29 mouse cellular contexts compared by ENCODE assay signal in the genomic region with DNA sequence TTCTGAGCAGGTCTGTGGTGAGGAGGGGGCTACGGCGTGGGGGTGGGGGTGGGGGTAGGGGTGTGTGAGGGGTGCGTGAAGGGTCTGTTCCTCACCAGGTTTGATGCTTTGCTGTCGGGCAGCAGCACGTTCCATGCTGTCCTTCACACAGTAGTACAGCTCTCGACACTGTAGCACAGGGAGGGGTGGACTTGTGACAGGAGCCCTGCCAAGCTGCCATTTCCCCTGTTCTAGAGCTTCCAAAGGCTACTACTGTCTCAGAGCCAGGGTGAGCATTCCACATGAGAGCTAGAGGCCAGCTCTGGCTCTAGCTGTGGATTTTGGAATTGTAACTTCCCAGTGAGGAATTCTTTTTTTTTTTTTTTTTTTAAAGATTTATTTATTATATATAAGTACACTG. TPM values are rescaled to one million over a fixed set of nuclear protein-coding genes. Genes with fewer than 3 reads are reported as not detected.
DNase-seq lines count a peak whose midpoint lies in the region; ATAC-seq and TF ChIP-seq lines count a peak whose summit lies in the region.
"Had no signal": no experiment of that assay in that cellular context is flagged by ENCODE, and none has a peak within 500 bp of the region (broad histone marks: within the 10 kb centered on the region; RNA-seq: fewer than 3 reads in every experiment).

No protein-coding gene starts in this region.

- H3K27ac ChIP-seq in lung, embryonic 16.5 days (ENCODE audit: low read length) = no peak overlapping the region
- no peak overlapping the region for H3K27ac ChIP-seq in MEL (ENCODE audit: control insufficient read depth, low read depth, low read length)
- H3K27ac ChIP-seq: embryonic facial prominence, embryonic 12.5 days; embryonic facial prominence, embryonic 15.5 days; gastrocnemius, adult 2 months; heart, embryonic 10.5 days; heart, embryonic 13.5 days; hindbrain, embryonic 10.5 days; hindbrain, embryonic 14.5 days had no signal

- H3K4me1 ChIP-seq in lung, embryonic 16.5 days (replicated peaks; ENCODE audit: control insufficient read depth, insufficient read depth, low read length) = no peaks in the 10 kb centered on the region
- H3K4me1 ChIP-seq in lung, adult 2 months (ENCODE audit: control insufficient read depth, insufficient read depth, low read length) = no peaks in the 10 kb centered on the region
- H3K4me1 ChIP-seq in MEL (ENCODE audit: control insufficient read depth in 1 of 2, insufficient read depth in 2 of 2, low read length in 2 of 2) = no peaks in the 10 kb centered on the region
- H3K4me1 ChIP-seq: embryonic facial prominence, embryonic 12.5 days; embryonic facial prominence, embryonic 15.5 days; hindbrain, embryonic 10.5 days had no signal

- TF ChIP-seq POLR2A in lung, adult 2 months (IDR thresholded peaks at IDR 0.05; ENCODE audit: borderline replicate concordance, extremely low read depth, low read depth, low read length) = no peak
- TF ChIP-seq POLR2A in MEL (IDR thresholded peaks at IDR 0.05; ENCODE audit: control insufficient read depth in 1 of 2, insufficient read depth in 1 of 2, low read depth in 1 of 2, low read length in 2 of 2, poor library complexity in 1 of 2) = no peak

- no peak overlapping the region for H3K4me3 ChIP-seq in lung, embryonic 16.5 days (ENCODE audit: low read length)
- no peak overlapping the region for H3K4me3 ChIP-seq in lung, adult 2 months (replicated peaks; ENCODE audit: extremely low read depth, low read depth, low read length)
- H3K4me3 ChIP-seq in MEL (ENCODE audit: control insufficient read depth in 1 of 2, insufficient read depth in 1 of 2, low read depth in 2 of 2, low read length in 2 of 2) = no peak overlapping the region
- H3K4me3 ChIP-seq: embryonic facial prominence, embryonic 12.5 days; embryonic facial prominence, embryonic 15.5 days; gastrocnemius, adult 2 months; heart, embryonic 10.5 days; heart, embryonic 13.5 days; hindbrain, embryonic 10.5 days had no signal

- no peak for TF ChIP-seq RAD21 in MEL (IDR thresholded peaks at IDR 0.05; ENCODE audit: low read depth, low read length)

- H3K79me2 ChIP-seq in MEL (ENCODE audit: control insufficient read depth, insufficient read depth, low read length, poor library complexity) = no peaks in the 10 kb centered on the region

- DNase-seq in heart, adult 11 months = peak; percentile 88
- no peak for DNase-seq in heart, postnatal 4 days
- no peak for DNase-seq in lung, adult 2 months
- DNase-seq in MEL (ENCODE audit: low read depth, low spot score) = no peak
- DNase-seq in right cerebral cortex, postnatal 36 days (ENCODE audit: low spot score in 2 of 2) = no peak
- DNase-seq: adrenal gland, adult 8-10 months; adrenal gland, postnatal 25 days; B cell, adult 2 months; cerebellum, adult 11-12 months; cerebellum, adult 9-10 months; cerebellum, postnatal 25 days; forebrain, postnatal 0 days; gastrocnemius, adult 2 months; gastrocnemius, postnatal 14 days; heart, adult 18-20 months had no signal

- no peak for TF ChIP-seq EP300 in MEL (IDR thresholded peaks at IDR 0.05; ENCODE audit: low read depth in 1 of 2, low read length in 2 of 2)

- ATAC-seq in lung, embryonic 16.5 days (ENCODE audit: low read depth) = 0 out of 2 replicates have a peak, but pooled peaks have one; percentile 56
- ATAC-seq: activated CD4-positive, CD25-positive, alpha-beta regulatory T cell, adult 4 months; forebrain, embryonic 14.5 days; forebrain, postnatal 0 days; intestine, postnatal 0 days had no signal

- H3K4me2 ChIP-seq in lung, embryonic 16.5 days (ENCODE audit: low read depth, low read length) = no peak overlapping the region
- H3K4me2 ChIP-seq: embryonic facial prominence, embryonic 12.5 days; embryonic facial prominence, embryonic 15.5 days; heart, embryonic 13.5 days; hindbrain, embryonic 14.5 days had no signal

- H3K9me3 ChIP-seq in lung, embryonic 16.5 days (ENCODE audit: control insufficient read depth, low read length) = no peaks in the 10 kb centered on the region
- H3K9me3 ChIP-seq in MEL (replicated peaks; ENCODE audit: insufficient read depth, low read length) = no peaks in the 10 kb centered on the region
- H3K9me3 ChIP-seq: embryonic facial prominence, embryonic 12.5 days; embryonic facial prominence, embryonic 15.5 days; G1E; heart, embryonic 10.5 days; heart, embryonic 13.5 days; hindbrain, embryonic 10.5 days had no signal

- H3K36me3 ChIP-seq in lung, embryonic 16.5 days (ENCODE audit: control insufficient read depth, insufficient read depth, low read length) = no peaks in the 10 kb centered on the region
- no peaks in the 10 kb centered on the region; a peak in 2 of 4 replicates for H3K36me3 ChIP-seq in MEL (ENCODE audit: control insufficient read depth in 1 of 2, insufficient read depth in 2 of 2, low read length in 2 of 2)

- TF ChIP-seq CTCF in lung, adult 2 months (IDR thresholded peaks at IDR 0.05; ENCODE audit: insufficient read depth, low read length) = no peak
- no peak for TF ChIP-seq CTCF in MEL (IDR thresholded peaks at IDR 0.05 in 2 of 3, conservative IDR thresholded peaks at IDR 0.05 in 1 of 3; ENCODE audit: control insufficient read depth in 1 of 3, insufficient read depth in 1 of 3, low read depth in 2 of 3, low read length in 3 of 3, poor library complexity in 1 of 3, severe bottlenecking in 1 of 3)

- WGBS in lung, embryonic 16.5 days = 87% methylated on average over 6 of the region's 6 CpGs
- 78% methylated on average over 6 of the region's 6 CpGs for WGBS in lung, adult 2 months

- H3K9ac ChIP-seq in lung, embryonic 16.5 days (ENCODE audit: low read length) = no peak overlapping the region
- H3K9ac ChIP-seq in MEL (ENCODE audit: control insufficient read depth, low read depth, low read length, poor library complexity, severe bottlenecking) = no peak overlapping the region
- H3K9ac ChIP-seq: embryonic facial prominence, embryonic 12.5 days; embryonic facial prominence, embryonic 15.5 days; forebrain, postnatal 0 days; heart, embryonic 13.5 days; hindbrain, embryonic 14.5 days had no signal

- H3K27me3 ChIP-seq in lung, embryonic 16.5 days (ENCODE audit: control insufficient read depth, insufficient read depth, low read depth, low read length) = no peaks in the 10 kb centered on the region
- H3K27me3 ChIP-seq in MEL (ENCODE audit: control insufficient read depth in 1 of 2, insufficient read depth in 2 of 2, low read length in 2 of 2) = no peaks in the 10 kb centered on the region
- H3K27me3 ChIP-seq: CH12.LX; embryonic facial prominence, embryonic 12.5 days; embryonic facial prominence, embryonic 15.5 days; heart, embryonic 13.5 days had no signal

TF ChIP-seq in MEL, 35 proteins besides CTCF, POLR2A, EP300 and RAD21:
- TF ChIP-seq USF1 (IDR thresholded peaks at IDR 0.05; ENCODE audit: low read depth, low read length) = no peak
- no peak for TF ChIP-seq JUND (IDR thresholded peaks at IDR 0.05; ENCODE audit: low read depth, low read length)
- TF ChIP-seq RCOR1 (IDR thresholded peaks at IDR 0.05; ENCODE audit: low read depth, low read length) = no peak
- 0 out of 2 replicates have a peak, but pooled peaks have one; percentile 35 for TF ChIP-seq ZNF384 (IDR thresholded peaks at IDR 0.05; ENCODE audit: low read depth, low read length)

RNA-seq across cellular contexts. Expression of a gene that starts 25.0 kb away (rescaled TPM):
- 1,000 to 10,000 TPM; 1,781 to 1,857 TPM for total RNA-seq in heart, postnatal 4 days (2021)
- polyA plus RNA-seq in lung, embryonic 16.5 days (2015; fragmentation: Nextera tagmentation; extraction: Ambion mirVana) = 13.0 and 18.0 TPM in 2 replicates
- 7.0 and 11.2 TPM in 2 replicates for polyA plus RNA-seq in lung, adult 2 months (2012; rRNA removed)
- 0.19 and 0.29 TPM in 2 replicates for total RNA-seq in MEL (2012; rRNA removed)
- under 1 TPM in 1 of 2 experiments, not detected in 1; 0.50 TPM for polyA plus RNA-seq in MEL (2012; ENCODE audit: insufficient read depth in 1 of 2, insufficient read length in 2 of 2, low read depth in 1 of 2, low replicate concordance in 2 of 2, missing spikeins in 1 of 2)
- total RNA-seq: adrenal gland, postnatal 25 days; G1E had no signal
- polyA plus RNA-seq: activated CD4-positive, CD25-positive, alpha-beta regulatory T cell, adult 4 months; forebrain, embryonic 11.5 days; forebrain, embryonic 14.5 days; G1E; hindbrain, embryonic 10.5 days; hindbrain, embryonic 14.5 days; intestine, embryonic 14.5 days; intestine, postnatal 0 days had no signal

RNA-seq across cellular contexts. Expression of a gene that starts 40.7 kb away (rescaled TPM):
- total RNA-seq in heart, postnatal 4 days (2021) = 1 to 10 TPM; 5.2 to 5.5 TPM
- 10.4 and 12.7 TPM in 2 replicates for polyA plus RNA-seq in lung, embryonic 16.5 days (2015; fragmentation: Nextera tagmentation; extraction: Ambion mirVana)
- polyA plus RNA-seq in lung, adult 2 months (2012; rRNA removed) = 21.7 and 31.3 TPM in 2 replicates
- 15.7 and 17.5 TPM in 2 replicates for total RNA-seq in MEL (2012; rRNA removed)
- 10 to 100 TPM in 1 of 2 experiments, not detected in 1; 27.4 TPM for polyA plus RNA-seq in MEL (2012; ENCODE audit: insufficient read depth in 1 of 2, insufficient read length in 2 of 2, low read depth in 1 of 2, low replicate concordance in 2 of 2, missing spikeins in 1 of 2)

RNA-seq across cellular contexts. Expression of a gene that starts 59.7 kb away (rescaled TPM):
- total RNA-seq in heart, postnatal 4 days (2021) = 1 to 10 TPM; 1.6 to 2.7 TPM
- polyA plus RNA-seq in lung, embryonic 16.5 days (2015; fragmentation: Nextera tagmentation; extraction: Ambion mirVana) = 27.0 and 30.8 TPM in 2 replicates
- 97.4 and 102 TPM in 2 replicates for polyA plus RNA-seq in lung, adult 2 months (2012; rRNA removed)
- total RNA-seq in MEL (2012; rRNA removed) = 3.5 and 4.7 TPM in 2 replicates
- polyA plus RNA-seq in MEL (2012; ENCODE audit: insufficient read depth in 1 of 2, insufficient read length in 2 of 2, low read depth in 1 of 2, low replicate concordance in 2 of 2, missing spikeins in 1 of 2) = 1 to 10 TPM in 1 of 2 experiments, not detected in 1; 6.9 TPM

RNA-seq across cellular contexts. Expression of a gene that starts 59.8 kb away (rescaled TPM):
- 10 to 100 TPM; 21.0 to 21.8 TPM for total RNA-seq in heart, postnatal 4 days (2021)
- 32.6 and 33.3 TPM in 2 replicates for polyA plus RNA-seq in lung, embryonic 16.5 days (2015; fragmentation: Nextera tagmentation; extraction: Ambion mirVana)
- polyA plus RNA-seq in lung, adult 2 months (2012; rRNA removed) = 20.7 and 25.0 TPM in 2 replicates
- 5.4 and 7.3 TPM in 2 replicates for total RNA-seq in MEL (2012; rRNA removed)
- polyA plus RNA-seq in MEL (2012; ENCODE audit: insufficient read depth in 1 of 2, insufficient read length in 2 of 2, low read depth in 1 of 2, low replicate concordance in 2 of 2, missing spikeins in 1 of 2) = 10 to 100 TPM in 1 of 2 experiments, not detected in 1; 11.3 TPM
